Mouse (Mus musculus): ENCODE results near the gene Esrrg.

DNA sequence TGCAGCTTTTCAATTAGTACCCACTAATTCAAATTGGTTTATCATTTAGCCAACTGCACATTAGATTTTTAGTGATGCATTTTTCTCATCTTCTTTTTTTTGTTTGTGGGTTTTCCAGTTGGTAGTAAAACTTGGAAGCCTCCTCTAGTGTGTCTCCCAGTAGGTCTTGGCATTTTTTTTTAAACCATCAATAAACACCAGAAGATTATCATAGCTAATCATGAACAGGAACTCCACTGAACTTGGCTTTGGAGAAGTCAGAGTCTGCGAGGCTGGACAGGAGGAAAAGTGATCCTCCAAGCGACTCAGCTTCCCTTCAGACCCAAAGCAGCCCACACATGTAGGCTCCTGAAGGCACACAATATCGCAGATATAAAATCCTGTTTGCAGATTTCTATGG is 155.2 kb downstream of the Esrrg start:
- TF ChIP-seq CTCF (conservative IDR thresholded peaks at IDR 0.05; ENCODE audit: low read length) (no peak), POU5F1 (IDR thresholded peaks at IDR 0.05; ENCODE audit: borderline replicate concordance, low read length) (no peak)

Measured in E14TG2a.4 (cell line).